Mouse (Mus musculus): Measurements from ENCODE around the gene Snrpa.

The Snrpa gene

GRCm38 (mm10) chr7:27198779-27199178 lies 2.7 kb upstream of the Snrpa start:
- no peak for DNase-seq (ENCODE audit: low spot score in 2 of 2)

GRCm38 (mm10) chr7:27198355-27198754 lies 2.3 kb upstream of the Snrpa start:
- peak in 1 of 2 experiments; percentile 33 for DNase-seq (ENCODE audit: low spot score in 2 of 2)

DNA sequence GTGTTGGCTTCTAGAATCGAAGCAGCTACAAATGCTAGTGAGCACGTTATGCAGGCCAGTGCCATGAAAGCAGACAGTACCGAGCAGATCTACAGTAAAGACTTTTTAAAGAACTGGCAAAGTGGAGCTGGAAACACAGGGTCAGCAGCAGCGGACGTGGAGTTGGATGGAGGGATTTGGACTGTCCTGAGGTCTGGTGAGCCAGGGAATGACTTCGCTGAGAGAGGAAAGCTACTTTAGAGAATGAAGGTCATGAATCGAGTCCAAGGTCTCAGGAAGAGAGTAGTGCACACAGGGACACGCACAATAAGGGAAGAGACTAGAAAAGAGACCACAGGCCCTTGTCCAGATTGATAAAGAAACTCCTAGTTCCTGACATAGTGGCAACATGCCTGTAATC lies 1.6 kb upstream of the Snrpa start:
- no peak for DNase-seq (ENCODE audit: low spot score in 2 of 2)

GRCm38 (mm10) chr7:27197136-27197535 lies 1.1 kb upstream of the Snrpa start:
- no peak for DNase-seq (ENCODE audit: low spot score in 2 of 2)

GRCm38 (mm10) chr7:27193731-27194130 lies 2.3 kb downstream of the Snrpa start:
- DNase-seq (ENCODE audit: low spot score in 2 of 2) = no peak

- no peak for DNase-seq (ENCODE audit: low spot score in 2 of 2)
Observed at GRCm38 (mm10) chr7:27192434-27192833, 3.6 kb downstream of the Snrpa start.

- no peak for DNase-seq (ENCODE audit: low spot score in 2 of 2)
Observed at GRCm38 (mm10) chr7:27189271-27189931, 6.7 kb downstream of the Snrpa start.

DNA sequence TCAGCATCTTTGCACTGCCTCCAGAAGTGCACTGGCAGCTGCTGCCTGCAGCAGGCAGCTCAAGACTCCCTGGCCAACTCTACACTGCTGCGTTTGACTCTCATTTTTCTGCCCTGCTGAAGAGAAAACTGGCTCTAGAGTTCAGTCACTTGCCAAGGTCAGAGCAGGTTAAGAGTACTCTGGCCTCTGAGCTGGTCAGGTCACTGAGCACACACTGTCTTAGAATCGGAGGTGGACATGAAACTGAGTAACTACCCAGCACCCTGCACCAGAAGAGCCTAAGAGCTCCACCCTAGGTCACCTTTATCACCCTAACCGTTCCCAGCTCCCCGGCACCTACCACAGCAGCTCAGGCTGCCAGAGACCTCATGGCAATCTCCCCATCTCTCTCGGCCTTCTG lies 10.1 kb downstream of the Snrpa start:
- DNase-seq (ENCODE audit: low spot score in 2 of 2) = no peak

DNA sequence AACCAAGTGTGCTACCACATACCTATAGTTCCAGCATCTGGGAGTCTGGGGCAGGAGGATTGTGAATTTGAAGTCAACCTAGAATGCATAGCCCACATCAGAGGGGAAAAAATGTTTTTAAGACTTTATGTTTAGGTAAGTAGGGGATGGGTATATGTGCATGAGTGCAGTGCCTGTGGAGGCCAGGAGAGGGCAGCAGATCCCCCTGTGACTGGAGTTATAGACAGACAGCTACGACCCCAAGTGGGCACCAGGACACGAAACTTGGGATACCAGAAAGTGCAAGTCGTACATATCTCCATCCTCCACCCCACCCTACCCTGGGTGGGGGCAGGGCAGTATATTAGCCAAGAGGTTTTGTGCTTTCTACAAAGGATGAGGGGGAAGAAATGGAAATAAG lies 11.1 kb downstream of the Snrpa start:
- no peak for DNase-seq (ENCODE audit: low spot score in 2 of 2)

GRCm38 (mm10) chr7:27182498-27182897 lies 13.6 kb downstream of the Snrpa start:
- DNase-seq (ENCODE audit: low spot score in 2 of 2) = no peak

- no peak for DNase-seq (ENCODE audit: low spot score in 2 of 2)
Observed at GRCm38 (mm10) chr7:27180837-27181695, 15.0 kb downstream of the Snrpa start, which contains the start of the genes Gm21983 and Mia. TSS of gene Gm21983 (minus strand) at chr7:27181086. TSS of gene Mia (minus strand) at chr7:27181157.

DNA sequence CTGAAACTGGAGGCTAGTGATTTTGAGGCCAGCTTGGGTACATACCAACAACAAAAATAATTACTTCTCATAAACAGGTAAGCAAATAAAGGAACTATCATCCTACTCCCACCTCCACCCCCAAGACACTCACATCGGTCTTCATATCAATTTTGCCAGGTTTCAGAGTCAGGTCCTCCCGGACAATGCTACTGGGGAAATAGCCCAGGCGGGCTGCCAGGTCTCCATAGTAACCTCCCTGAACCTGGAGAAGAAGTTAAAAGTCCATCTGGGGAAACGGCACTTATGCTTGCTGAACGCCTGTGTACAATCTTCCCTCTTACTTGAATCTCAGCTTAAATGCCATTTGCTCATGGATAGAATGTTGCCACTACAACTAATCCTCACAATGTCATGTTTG lies 16.0 kb downstream of the Snrpa start:
- peak; percentile 55 to 58 for DNase-seq (ENCODE audit: low spot score in 2 of 2)

DNA sequence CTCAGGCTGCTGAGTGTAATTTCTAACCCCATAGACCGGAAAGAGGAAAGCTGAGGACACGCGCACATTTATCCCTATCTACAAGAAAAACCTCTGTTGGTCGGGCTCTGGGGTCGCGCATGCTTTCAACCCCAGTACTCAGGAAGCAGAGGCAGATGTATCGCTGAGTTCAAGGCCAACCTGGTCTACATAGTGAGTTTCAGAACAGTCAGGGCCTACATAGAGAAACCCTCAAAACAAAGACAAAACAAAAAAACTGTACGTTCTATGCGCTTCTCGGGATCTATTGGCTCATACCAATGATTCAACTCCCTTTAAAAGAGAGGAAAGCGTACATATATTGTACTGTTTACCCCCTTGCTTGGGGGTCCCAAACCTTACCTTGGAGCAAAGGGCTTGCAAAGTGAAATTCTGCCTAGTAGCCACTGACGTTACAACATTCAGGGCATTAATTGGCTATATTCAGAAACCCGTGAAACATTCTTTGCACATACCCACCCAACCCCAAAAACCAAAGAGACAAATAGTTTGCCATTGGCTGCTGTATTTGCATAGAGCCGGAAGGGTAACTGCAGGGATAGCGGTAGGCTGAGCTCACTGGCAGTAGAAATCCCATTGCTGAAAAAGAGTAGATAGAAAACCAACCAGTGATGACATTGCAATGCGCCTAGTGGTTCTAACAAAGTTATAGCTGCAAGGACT lies 16.7 kb downstream of the Snrpa start:
- no peak for DNase-seq (ENCODE audit: low spot score in 2 of 2)

DNA sequence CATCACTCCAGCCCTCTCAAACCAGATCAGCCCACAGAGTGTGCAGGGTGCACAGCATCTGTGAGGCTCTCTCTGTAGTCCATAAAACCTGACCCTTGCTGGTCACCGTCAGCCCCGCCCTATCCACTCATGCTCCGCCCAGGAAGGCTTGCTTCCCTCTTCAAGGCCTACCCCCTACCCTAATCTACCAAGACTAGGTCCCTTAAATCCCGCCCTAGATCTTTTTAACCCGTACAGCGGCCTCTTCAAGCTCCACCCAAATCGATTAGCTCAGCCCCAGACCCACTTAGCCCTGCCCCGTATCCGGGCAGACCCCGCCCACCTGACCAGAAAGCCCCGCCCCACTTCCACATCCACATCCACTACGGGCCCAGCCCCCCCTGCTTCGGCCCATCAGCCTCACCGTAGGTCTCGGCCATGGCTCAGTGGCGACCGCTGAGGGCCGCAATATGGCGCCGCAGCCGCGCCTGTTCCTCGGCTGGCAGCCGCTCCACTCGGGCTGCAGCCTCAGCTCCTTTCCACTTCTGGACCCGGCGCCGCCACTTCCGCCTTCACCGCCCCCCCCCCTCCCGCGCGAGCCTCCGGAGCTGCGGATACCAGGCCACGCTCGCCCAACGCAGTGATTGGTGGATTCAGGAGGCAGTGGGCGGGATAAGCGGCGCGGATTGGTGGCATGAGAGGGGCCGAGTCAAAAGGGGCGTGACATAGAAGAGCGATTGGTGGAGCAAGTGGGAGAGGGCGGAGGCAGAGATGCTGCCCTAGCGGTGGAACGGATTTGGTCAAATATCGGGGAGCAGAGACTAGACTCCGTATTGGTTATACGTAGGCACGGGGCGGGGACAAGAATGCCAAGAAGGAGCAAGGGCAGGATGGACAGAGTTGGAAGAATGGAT lies 17.5 kb downstream of the Snrpa start, which contains the start of gene Rab4b:
Gene Rab4b, minus strand, starts transcription at position 573 of the 893 bp plus-strand sequence.
- DNase-seq (ENCODE audit: low spot score in 2 of 2) = peak; percentile 99 to 100

DNA sequence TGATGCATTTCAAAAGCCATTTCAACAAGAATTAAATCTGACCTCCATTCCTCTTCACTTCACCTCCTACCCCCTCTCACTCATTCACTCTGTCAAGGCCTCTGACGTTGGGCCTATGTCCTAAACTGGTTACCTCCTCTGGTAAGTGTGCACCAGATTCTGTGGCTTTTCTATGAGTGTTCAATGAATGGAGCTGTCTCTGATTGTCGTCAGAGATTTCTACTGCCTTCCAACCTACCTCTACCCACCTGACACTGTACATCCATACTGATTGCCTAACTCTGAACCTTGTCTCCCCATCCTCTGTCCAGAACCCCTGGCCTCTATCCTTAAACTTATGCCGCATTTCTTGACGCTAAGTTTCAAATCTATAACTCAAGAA lies 18.1 kb downstream of the Snrpa start:
- no peak for DNase-seq (ENCODE audit: low spot score in 2 of 2)

DNA sequence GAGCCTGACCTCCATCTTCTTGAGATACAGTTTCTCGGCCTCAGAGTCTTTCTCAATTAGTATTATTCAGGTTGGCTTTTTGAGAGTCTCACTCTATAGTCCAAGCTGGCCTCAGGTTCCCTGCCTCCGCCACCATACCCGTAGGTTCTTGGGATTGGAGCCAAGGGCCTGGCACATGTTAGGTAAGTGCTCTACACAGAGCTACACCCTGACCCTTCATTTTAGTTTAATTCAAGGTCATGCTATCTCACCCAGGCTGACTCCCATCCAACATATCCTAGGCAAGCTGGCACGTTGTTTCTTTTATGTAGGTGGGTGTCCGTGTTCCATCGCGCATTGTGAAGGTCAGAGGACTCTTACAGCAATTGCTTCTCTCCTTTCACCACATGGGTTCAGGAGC lies 21.2 kb downstream of the Snrpa start:
- DNase-seq (ENCODE audit: low spot score in 2 of 2) = no peak

DNA sequence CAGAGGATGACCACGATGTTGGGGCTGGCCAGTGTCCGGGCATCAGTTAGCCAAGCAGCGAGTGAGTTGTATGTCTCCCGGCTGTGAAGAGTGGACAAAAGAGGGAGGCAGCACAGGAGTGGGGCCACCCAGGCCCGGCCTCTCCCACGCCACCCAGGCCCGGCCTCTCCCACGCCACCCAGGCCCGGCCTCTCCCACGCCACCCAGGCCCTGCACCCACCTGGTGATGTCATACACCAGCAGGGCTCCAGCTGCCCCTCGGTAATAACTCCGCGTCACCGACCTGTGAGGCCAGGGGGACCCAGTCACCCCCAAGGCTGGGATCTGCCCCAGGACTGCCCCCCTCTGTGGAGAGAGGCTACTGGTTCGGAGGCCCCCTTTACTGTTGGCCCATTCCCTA lies 21.6 kb downstream of the Snrpa start:
- DNase-seq (ENCODE audit: low spot score in 2 of 2) = no peak

DNA sequence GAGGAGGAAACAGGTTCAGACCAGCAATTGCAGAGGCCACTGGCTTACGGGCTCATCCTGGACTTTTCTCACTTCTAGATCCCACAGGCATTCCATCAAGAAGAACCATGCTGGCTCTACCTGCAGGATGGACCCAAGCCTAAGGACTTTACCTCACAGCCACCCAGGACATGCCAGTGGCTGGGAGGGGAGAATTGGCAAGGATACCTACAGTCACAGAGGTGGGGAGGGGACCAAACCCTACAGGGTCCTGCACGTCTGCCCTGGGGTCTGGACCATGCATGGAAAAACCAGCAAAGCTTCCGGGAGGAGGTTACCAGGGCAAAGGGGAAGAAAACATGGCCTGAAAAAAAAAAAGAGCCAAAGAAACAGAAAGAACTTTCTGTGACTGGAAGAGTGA lies 25.1 kb downstream of the Snrpa start:
- no peak for DNase-seq (ENCODE audit: low spot score in 2 of 2)

DNA sequence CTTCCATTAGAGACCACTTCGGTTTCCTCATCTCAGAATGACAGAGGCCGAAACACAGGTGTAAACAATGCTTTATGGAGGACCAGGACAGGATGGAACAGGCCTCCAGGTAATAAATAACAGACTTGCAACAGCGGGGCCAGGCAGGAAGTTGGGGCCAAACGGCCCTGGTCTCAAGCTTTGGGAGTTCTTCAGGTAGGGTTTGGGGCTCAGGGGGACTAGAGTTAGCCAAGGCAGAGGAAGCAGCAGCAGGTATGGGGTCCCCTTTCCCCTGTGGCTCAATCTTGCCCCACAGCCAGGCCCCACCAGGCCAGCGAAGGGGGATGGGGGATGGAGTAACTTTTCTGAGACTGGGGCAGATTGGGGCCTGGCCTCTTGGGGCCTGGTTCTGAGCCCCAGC lies 27.7 kb downstream of the Snrpa start:
- no peak for DNase-seq (ENCODE audit: low spot score in 2 of 2)

GRCm38 (mm10) chr7:27167475-27168094 lies 28.5 kb downstream of the Snrpa start:
- DNase-seq (ENCODE audit: low spot score in 2 of 2) = no peak
